9 mouse cellular contexts compared by ENCODE assay signal in genomic region chr17:24803952-24804951, GRCm38 (mm10). TPM values are rescaled to one million over a fixed set of nuclear protein-coding genes. Genes with fewer than 3 reads are reported as not detected.
DNase-seq lines count a peak whose midpoint lies in the region; ATAC-seq and TF ChIP-seq lines count a peak whose summit lies in the region.
"Had no signal": no experiment of that assay in that cellular context is flagged by ENCODE, and none has a peak within 500 bp of the region (broad histone marks: within the 10 kb centered on the region; RNA-seq: fewer than 3 reads in every experiment).

TSS of gene Meiob (plus strand) at chr17:24804289.

- TF ChIP-seq CTCF in CH12.LX (conservative IDR thresholded peaks at IDR 0.05 in 1 of 2, IDR thresholded peaks at IDR 0.05 in 1 of 2; ENCODE audit: low read depth in 2 of 2, low read length in 2 of 2), result no peak
- TF ChIP-seq CTCF in bone marrow, adult 2 months (IDR thresholded peaks at IDR 0.05; ENCODE audit: control insufficient read depth, insufficient read depth, low read length), result 0 out of 2 replicates have a peak, but pooled peaks have one; percentile 2
- no peak for TF ChIP-seq CTCF in embryonic fibroblast, embryonic 13.5 days (IDR thresholded peaks at IDR 0.05; ENCODE audit: borderline replicate concordance, insufficient read depth, low read length)
- no peak for TF ChIP-seq CTCF in lung, embryonic 14.5 days (IDR thresholded peaks at IDR 0.05; ENCODE audit: low read depth)

- no peak for TF ChIP-seq RAD21 in CH12.LX (IDR thresholded peaks at IDR 0.05; ENCODE audit: low read depth, low read length)

- dilution Hi-C loops in CH12.LX (cut with MboI; ENCODE audit: extremely low pct_ligation_motif_present, extremely low pct_unique_long_range_greater_than_20kb, low sequenced_read_pairs), result no loop called here

- peaks cover 49% of the 10 kb centered on the region for H3K27me3 ChIP-seq in CH12.LX (replicated peaks)
- H3K27me3 ChIP-seq in heart, embryonic 16.5 days (ENCODE audit: control insufficient read depth, insufficient read depth, low read length), result peaks cover 13% of the 10 kb centered on the region
- peaks cover 28% of the 10 kb centered on the region for H3K27me3 ChIP-seq in lung, embryonic 14.5 days (ENCODE audit: insufficient read depth, low read length)

- DNase-seq in CH12.LX (ENCODE audit: extremely low read depth), result peak; percentile 67
- peak; percentile 85 for DNase-seq in kidney, postnatal 14 days
- peak; percentile 85 for DNase-seq in lung, embryonic 14.5 days
- DNase-seq in thymus, postnatal 0 days (ENCODE audit: low spot score), result peak; percentile 65

- in situ Hi-C loops in CH12.LX (cut with MboI; ENCODE audit: low pct_ligation_motif_present, low pct_unique_long_range_greater_than_20kb, low sequenced_read_pairs), result no loop called here

- TF ChIP-seq EP300 in CH12.LX (IDR thresholded peaks at IDR 0.05; ENCODE audit: low read length), result no peak

- ATAC-seq in heart, embryonic 16.5 days (replicated peaks; ENCODE audit: extremely low read depth, insufficient read depth, low FRiP score), result peak; percentile 91
- peak; percentile 89 for ATAC-seq in lung, embryonic 14.5 days (ENCODE audit: insufficient read depth)
- ATAC-seq in neutrophil, adult 5-6 weeks (ENCODE audit: extremely low read depth, insufficient number of reproducible peaks, low FRiP score, poor library complexity, severe bottlenecking), result peak; percentile 72

- TF ChIP-seq POLR2A in CH12.LX (IDR thresholded peaks at IDR 0.05; ENCODE audit: low read depth, low read length), result peak; percentile 88
- TF ChIP-seq POLR2A in bone marrow, adult 2 months (IDR thresholded peaks at IDR 0.05; ENCODE audit: borderline replicate concordance, control insufficient read depth, low read depth, low read length), result peak; percentile 34; the same call in 1 of the 2 replicates
- no peak for TF ChIP-seq POLR2A in embryonic fibroblast, embryonic 13.5 days (IDR thresholded peaks at IDR 0.05; ENCODE audit: low read depth, low read length)

- 1% methylated on average over 71 of the region's 71 CpGs for WGBS in bone marrow, adult 2 months
- under 1% methylated on average over 62 of the region's 71 CpGs for WGBS in heart, embryonic 16.5 days
- under 1% methylated on average over 71 of the region's 71 CpGs for WGBS in lung, embryonic 14.5 days

- H3K9me3 ChIP-seq in CH12.LX (replicated peaks; ENCODE audit: low read length), result no peaks in the 10 kb centered on the region
- no peaks in the 10 kb centered on the region for H3K9me3 ChIP-seq in heart, embryonic 16.5 days (replicated peaks; ENCODE audit: control insufficient read depth, low read length)
- H3K9me3 ChIP-seq in lung, embryonic 14.5 days (ENCODE audit: low read depth, low read length), result no peaks in the 10 kb centered on the region

- no peaks in the 10 kb centered on the region for H3K79me2 ChIP-seq in CH12.LX (replicated peaks; ENCODE audit: control insufficient read depth, extremely low read depth, insufficient read depth, poor library complexity, severe bottlenecking)

- no peak within 1 kb of the TSS for H3K27ac ChIP-seq in CH12.LX (ENCODE audit: insufficient read depth, low read depth)
- H3K27ac ChIP-seq in bone marrow, adult 2 months (ENCODE audit: control insufficient read depth, insufficient read depth, low read depth, low read length, poor library complexity), result no peak within 1 kb of the TSS
- H3K27ac ChIP-seq in embryonic fibroblast, embryonic 13.5 days (ENCODE audit: insufficient read depth, low read length), result no peak within 1 kb of the TSS
- H3K27ac ChIP-seq in heart, embryonic 16.5 days (ENCODE audit: low read length), result no peak within 1 kb of the TSS
- no peak within 1 kb of the TSS for H3K27ac ChIP-seq in lung, embryonic 14.5 days (ENCODE audit: low read depth)

- peak within 1 kb of the TSS; percentile 44; the same call in 1 of the 2 replicates for H3K4me2 ChIP-seq in CH12.LX (ENCODE audit: insufficient read depth, low read depth, poor library complexity, severe bottlenecking)
- peak within 1 kb of the TSS; percentile 97 for H3K4me2 ChIP-seq in heart, embryonic 16.5 days (ENCODE audit: low read depth, low read length)
- peak within 1 kb of the TSS; percentile 91 for H3K4me2 ChIP-seq in lung, embryonic 14.5 days

- peaks cover 0 to 6% of the 10 kb centered on the region in 2 experiments; a peak in 3 of 4 replicates for H3K4me1 ChIP-seq in CH12.LX (ENCODE audit: control insufficient read depth in 1 of 2, insufficient read depth in 2 of 2)
- no peaks in the 10 kb centered on the region; the same call in 1 of the 2 replicates for H3K4me1 ChIP-seq in bone marrow, adult 2 months (ENCODE audit: control insufficient read depth, insufficient read depth, low read length)
- H3K4me1 ChIP-seq in embryonic fibroblast, embryonic 13.5 days (ENCODE audit: control insufficient read depth, insufficient read depth, low read length), result no peaks in the 10 kb centered on the region
- H3K4me1 ChIP-seq in heart, embryonic 16.5 days (ENCODE audit: control insufficient read depth, insufficient read depth, low read length), result peaks cover 3% of the 10 kb centered on the region; the same call in 1 of the 2 replicates
- no peaks in the 10 kb centered on the region for H3K4me1 ChIP-seq in lung, embryonic 14.5 days (ENCODE audit: insufficient read depth)

- 0 out of 2 replicates have a peak within 1 kb of the TSS, but pooled peaks have one; percentile 8 for H3K9ac ChIP-seq in CH12.LX (ENCODE audit: insufficient read depth, low read depth)
- peak within 1 kb of the TSS; percentile 75 for H3K9ac ChIP-seq in heart, embryonic 16.5 days (ENCODE audit: low read length)
- peak within 1 kb of the TSS; percentile 52 for H3K9ac ChIP-seq in lung, embryonic 14.5 days

- H3K4me3 ChIP-seq in CH12.LX (replicated peaks in 1 of 3; ENCODE audit: low read depth in 2 of 3, low read length in 2 of 3, poor library complexity in 1 of 3), result peak within 1 kb of the TSS; percentile 60 to 74 (median 64)
- peak within 1 kb of the TSS; percentile 88 for H3K4me3 ChIP-seq in bone marrow, adult 2 months (replicated peaks; ENCODE audit: control insufficient read depth, low read depth, low read length)
- H3K4me3 ChIP-seq in embryonic fibroblast, embryonic 13.5 days (ENCODE audit: insufficient read depth, low read length), result peak within 1 kb of the TSS; percentile 49
- peak within 1 kb of the TSS; percentile 69 for H3K4me3 ChIP-seq in heart, embryonic 16.5 days (ENCODE audit: low read length)
- peak within 1 kb of the TSS; percentile 63 for H3K4me3 ChIP-seq in lung, embryonic 14.5 days (ENCODE audit: low read depth, low read length)

- H3K36me3 ChIP-seq in CH12.LX (replicated peaks in 1 of 2; ENCODE audit: control insufficient read depth in 1 of 2, insufficient read depth in 1 of 2, low read length in 1 of 2), result no peaks in the 10 kb centered on the region
- no peaks in the 10 kb centered on the region for H3K36me3 ChIP-seq in heart, embryonic 16.5 days (ENCODE audit: control insufficient read depth, insufficient read depth)
- H3K36me3 ChIP-seq in lung, embryonic 14.5 days (ENCODE audit: insufficient read depth), result no peaks in the 10 kb centered on the region

TF ChIP-seq in CH12.LX, 34 proteins besides CTCF, POLR2A, EP300 and RAD21 (continues in another document):
- TF ChIP-seq NELFE (IDR thresholded peaks at IDR 0.05; ENCODE audit: low read depth, low read length) (peak; percentile 83), ETS1 (conservative IDR thresholded peaks at IDR 0.05; ENCODE audit: low read depth, low read length) (no peak), POLR2AphosphoS2 (IDR thresholded peaks at IDR 0.05; ENCODE audit: low read depth, low read length) (peak; percentile 68; the same call in 1 of the 2 replicates), CHD2 (IDR thresholded peaks at IDR 0.05; ENCODE audit: low read length) (no peak), HCFC1 (IDR thresholded peaks at IDR 0.05; ENCODE audit: low read depth, low read length) (0 out of 2 replicates have a peak, but pooled peaks have one; percentile 10), TCF12 (IDR thresholded peaks at IDR 0.05; ENCODE audit: low read depth, low read length) (peak; percentile 53), UBTF (IDR thresholded peaks at IDR 0.05; ENCODE audit: low read depth, low read length) (no peak), MXI1 (IDR thresholded peaks at IDR 0.05; ENCODE audit: low read depth, low read length) (peak; percentile 98), TBP (conservative IDR thresholded peaks at IDR 0.05; ENCODE audit: low read depth, low read length) (0 out of 2 replicates have a peak, but pooled peaks have one; percentile 44), ZKSCAN1 (IDR thresholded peaks at IDR 0.05; ENCODE audit: borderline replicate concordance, low read depth, low read length) (no peak), JUND (conservative IDR thresholded peaks at IDR 0.05; ENCODE audit: low read depth, low read length) (no peak), MAX (IDR thresholded peaks at IDR 0.05; ENCODE audit: low read length) (peak; percentile 96), MYC (IDR thresholded peaks at IDR 0.05; ENCODE audit: low read depth, low read length) (peak; percentile 96), SIN3A (IDR thresholded peaks at IDR 0.05; ENCODE audit: low read length) (peak; percentile 76), NRF1 (IDR thresholded peaks at IDR 0.05; ENCODE audit: low read depth, low read length) (no peak), JUN (IDR thresholded peaks at IDR 0.05; ENCODE audit: insufficient read depth, low read depth, low read length) (no peak), SMC3 (IDR thresholded peaks at IDR 0.05; ENCODE audit: low read depth, low read length) (no peak), KAT2A (IDR thresholded peaks at IDR 0.05; ENCODE audit: insufficient replicate concordance, low read length) (no peak), ZMIZ1 (IDR thresholded peaks at IDR 0.05; ENCODE audit: low read depth, low read length) (peak; percentile 31; the same call in 1 of the 2 replicates), CHD1 (IDR thresholded peaks at IDR 0.05; ENCODE audit: low read depth, low read length) (no peak), PAX5 (IDR thresholded peaks at IDR 0.05; ENCODE audit: low read length) (no peak), BHLHE40 (IDR thresholded peaks at IDR 0.05; ENCODE audit: low read depth, low read length) (peak; percentile 90), IRF4 (IDR thresholded peaks at IDR 0.05; ENCODE audit: low read depth, low read length) (0 out of 2 replicates have a peak, but pooled peaks have one; percentile 18)

RNA-seq across cellular contexts. Expression of gene Meiob, which starts in this region (rescaled TPM):
- 0.08 and 0.30 TPM in 2 replicates for total RNA-seq in CH12.LX (2012; rRNA removed)
- 0.22 and 0.40 TPM in 2 replicates for total RNA-seq in CH12.LX (2014; rRNA removed)
- 0.15 and 0.23 TPM in 2 replicates for polyA plus RNA-seq in CH12.LX (2012; ENCODE audit: insufficient read length, low read depth)
- polyA plus RNA-seq in bone marrow, adult 2 months (2011; ENCODE audit: insufficient read depth, insufficient read length, low replicate concordance, missing spikeins), result 0.77 TPM in 1 of 2 replicates, not detected in the other
- polyA plus RNA-seq in embryonic fibroblast, embryonic 13.5 days (2011; ENCODE audit: insufficient read length, low read depth, missing spikeins), result not detected in 2 replicates
- not detected in 2 replicates for polyA plus RNA-seq in heart, embryonic 16.5 days (2015; fragmentation: Nextera tagmentation; extraction: Ambion mirVana)
- not detected in 2 replicates for polyA plus RNA-seq in lung, embryonic 14.5 days (2014; fragmentation: Nextera tagmentation; extraction: Ambion mirVana)
- not detected in 2 replicates for total RNA-seq in neutrophil, adult 5-6 weeks (2017)
- polyA plus RNA-seq in thymus, postnatal 0 days (2015; fragmentation: Nextera tagmentation; extraction: Ambion mirVana), result 0.17 and 0.23 TPM in 2 replicates
- total RNA-seq: gastrocnemius, adult 8-10 months had no signal

Comparison
In these comparisons a context has a peak if more than half of its experiments do, and no peak if none do; other contexts are left out.
1. Peak in DNase-seq, H3K4me3 ChIP-seq, H3K9ac ChIP-seq and H3K4me2 ChIP-seq in CH12.LX; RNA of the gene not detected or under 1 TPM.
2. Peak in ATAC-seq, H3K4me3 ChIP-seq, H3K9ac ChIP-seq and H3K4me2 ChIP-seq in heart, embryonic 16.5 days; RNA of the gene not detected or under 1 TPM.
3. Peak in DNase-seq, ATAC-seq, H3K4me3 ChIP-seq, H3K9ac ChIP-seq and H3K4me2 ChIP-seq in lung, embryonic 14.5 days; RNA of the gene not detected or under 1 TPM.
4. Peak in ATAC-seq in neutrophil, adult 5-6 weeks; RNA of the gene not detected or under 1 TPM.
5. Peak in DNase-seq in thymus, postnatal 0 days; RNA of the gene not detected or under 1 TPM.
6. H3K4me2 ChIP-seq: peak in every context shown above with its lines; median percentile 97 in heart, embryonic 16.5 days; 91 in lung, embryonic 14.5 days; 44 in CH12.LX.
7. H3K9ac ChIP-seq: peak in every context shown above with its lines; median percentile 75 in heart, embryonic 16.5 days; 52 in lung, embryonic 14.5 days; 8 in CH12.LX.